Mouse (Mus musculus): ENCODE measurements around the gene Slc16a5.

DNA sequence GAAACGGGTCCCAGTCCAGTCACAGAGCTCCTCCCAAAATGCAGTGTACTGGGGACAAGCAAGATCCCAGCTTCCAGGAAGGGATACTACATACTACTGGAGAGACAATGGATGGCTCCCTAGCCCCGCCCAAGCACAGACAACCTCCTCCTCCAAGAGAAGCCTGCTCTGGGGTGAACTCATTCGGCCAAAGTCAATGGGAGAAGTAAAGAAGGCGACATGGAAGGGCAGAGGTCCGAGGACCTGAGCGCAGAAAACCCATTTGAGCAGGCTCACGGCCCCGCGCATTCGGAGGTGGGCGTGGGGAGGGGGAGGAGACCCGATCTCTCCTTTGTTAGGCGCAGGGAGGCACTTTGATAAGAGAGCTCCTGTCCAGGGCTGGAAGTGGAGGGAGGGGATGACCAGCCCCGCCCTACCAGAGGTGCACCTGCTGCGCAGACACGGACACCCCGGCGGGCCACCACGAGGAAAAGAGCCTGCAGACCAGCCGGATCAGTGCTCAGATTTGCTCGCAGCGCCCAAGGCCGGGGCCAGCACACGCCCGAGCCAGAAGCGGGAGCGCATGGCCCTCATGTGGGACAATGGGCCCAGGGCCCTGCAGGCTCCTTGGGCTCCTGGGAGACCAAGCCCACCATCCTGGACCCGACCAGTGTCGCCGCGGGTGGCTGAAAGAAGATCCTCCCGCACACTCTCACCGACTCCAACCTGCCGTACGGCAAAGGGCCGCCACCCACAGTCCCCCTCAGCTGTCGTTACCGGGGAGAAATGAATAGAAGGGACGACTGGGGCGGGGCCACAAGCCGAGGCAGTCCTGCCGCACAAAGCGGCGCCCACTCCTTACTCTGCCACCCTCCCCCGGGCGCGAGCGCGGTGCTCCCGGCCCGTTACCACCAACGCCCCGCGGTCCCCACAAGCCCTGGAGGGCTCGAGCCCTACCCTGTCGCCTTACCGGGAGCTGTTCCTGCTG is 51.3 kb downstream of the Slc16a5 start:
- no peak for TF ChIP-seq POLR2A (IDR thresholded peaks at IDR 0.05; ENCODE audit: insufficient read length, low read depth)
- TF ChIP-seq REST (IDR thresholded peaks at IDR 0.05; ENCODE audit: insufficient read depth, insufficient read length): no peak
- no peak for TF ChIP-seq POLR2AphosphoS2 (IDR thresholded peaks at IDR 0.05; ENCODE audit: insufficient read length, low read depth)
- TF ChIP-seq E2F4 (IDR thresholded peaks at IDR 0.05; ENCODE audit: insufficient read depth): no peak

All from myocyte (in vitro differentiated cells).